Mouse (Mus musculus) stomach, embryonic 14.5 days (tissue): Measurements from ENCODE around the gene Ofcc1. TPM values are rescaled to one million over a fixed set of nuclear protein-coding genes. Genes with fewer than 3 reads are reported as not detected.

Experiments used
- ATAC-seq: fragments of 200-750 bp; cut with Nextera tagmentation; 2 replicates; pipeline ENCODE4 v1.8.0; 2017; ENCODE audit warnings: low read depth, moderate TSS enrichment; ENCODE audit not compliant: insufficient number of reproducible peaks, insufficient read depth, low FRiP score
- H3K27ac ChIP-seq: fragments of 300-500 bp; sonication (generic); 2 replicates; pipeline ENCODE4 v1.5.1; 2014; ENCODE audit warnings: mild to moderate bottlenecking, low read length, moderate library complexity, mixed read lengths
- H3K27me3 ChIP-seq: fragments of 300-500 bp; sonication (generic); 2 replicates; pipeline ENCODE4 v1.6.1; 2014; ENCODE audit warnings: low read length, control low read depth, mixed read lengths; ENCODE audit not compliant: control insufficient read depth, insufficient read depth
- H3K36me3 ChIP-seq: fragments of 300-500 bp; sonication (generic); 2 replicates; pipeline ENCODE4 v1.6.1; 2014; ENCODE audit warnings: mild to moderate bottlenecking, control low read depth, low read length, moderate library complexity, mixed read lengths; ENCODE audit not compliant: control insufficient read depth, insufficient read depth
- H3K4me1 ChIP-seq: fragments of 300-500 bp; sonication (generic); 2 replicates; pipeline ENCODE4 v1.6.1; 2014; ENCODE audit warnings: low read length, control low read depth, mixed read lengths; ENCODE audit not compliant: control insufficient read depth, insufficient read depth
- H3K4me2 ChIP-seq: fragments of 300-500 bp; sonication (generic); replicated peaks from 2 replicates; pipeline ENCODE4 v1.6.1; 2014; ENCODE audit warnings: low read depth, low read length, control low read depth
- H3K4me3 ChIP-seq: fragments of 300-500 bp; sonication (generic); 2 replicates; pipeline ENCODE4 v1.5.1; 2014; ENCODE audit warnings: low read depth, low read length, control low read depth
- H3K9ac ChIP-seq: fragments of 300-500 bp; sonication (generic); replicated peaks from 2 replicates; pipeline ENCODE4 v1.6.1; 2014; ENCODE audit warnings: low read depth, mild to moderate bottlenecking, control low read depth, low read length, moderate library complexity, mixed read lengths
- H3K9me3 ChIP-seq: fragments of 300-500 bp; sonication (generic); 2 replicates; pipeline ENCODE4 v1.6.1; 2016; ENCODE audit warnings: low read depth, low read length, control low read depth; ENCODE audit not compliant: control insufficient read depth
- WGBS: fragments of 180-500 bp; shearing (Covaris S2); extraction: QIAGEN DNeasy Blood & Tissue Kit; methylation state at CpG from one replicate; pipeline ENCODE4 v1.1.7; 2014; 5-methylcytosine and 5-hydroxymethylcytosine counted together
- polyA plus RNA-seq: library from polyadenylated mRNA; unstranded; fragments of >200 nt; fragmentation: Nextera tagmentation; extraction: Ambion mirVana; gene quantifications from 2 replicates; pipeline ENCODE4 v1.2.1, GENCODE M21; 2014

Ofcc1 gene
- polyA plus RNA-seq, result not detected in 2 replicates

DNA sequence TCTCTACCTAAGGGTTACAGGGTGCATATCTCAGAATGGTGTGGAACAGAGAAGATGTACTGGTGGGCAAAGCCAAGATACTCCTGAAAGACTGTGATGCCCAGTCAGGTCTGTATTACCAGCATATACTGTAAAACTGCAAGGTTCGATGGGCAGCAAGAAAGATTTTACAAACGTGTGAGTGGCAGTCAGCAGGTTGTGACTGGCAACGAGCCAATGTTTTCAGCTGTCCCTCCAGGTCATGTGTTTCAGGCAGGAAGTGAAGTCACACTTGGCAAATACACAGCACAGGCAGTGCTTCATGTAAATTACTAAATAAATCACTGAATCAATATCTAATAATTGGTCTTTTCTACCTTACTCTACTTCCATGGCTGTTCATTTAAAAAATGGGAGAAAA, at the start of gene Ofcc1:
Gene Ofcc1 (minus strand): TSS at position 163 of the 400 bp plus-strand sequence.
- H3K9me3 ChIP-seq, result no peaks in the 10 kb centered on the region
- no peak within 1 kb of the TSS for H3K27ac ChIP-seq
- no peak within 1 kb of the TSS for H3K4me2 ChIP-seq
- H3K36me3 ChIP-seq, result no peaks in the 10 kb centered on the region
- no peak for ATAC-seq
- no peak within 1 kb of the TSS for H3K4me3 ChIP-seq
- 51% methylated on average over 3 of the region's 3 CpGs for WGBS
- H3K4me1 ChIP-seq, result no peaks in the 10 kb centered on the region
- no peak within 1 kb of the TSS for H3K9ac ChIP-seq
- no peaks in the 10 kb centered on the region for H3K27me3 ChIP-seq

- Histone ChIP-seq H3K4me3 (no peak overlapping the region), H3K27ac (no peak overlapping the region), H3K4me2 (no peak overlapping the region), H3K36me3 (no peaks in the 10 kb centered on the region), H3K9ac (no peak overlapping the region), H3K27me3 (no peaks in the 10 kb centered on the region), H3K4me1 (no peaks in the 10 kb centered on the region), H3K9me3 (no peaks in the 10 kb centered on the region)
- ATAC-seq, result no peak
- WGBS, result 87% methylated on average over 8 of the region's 8 CpGs
These were observed 28.9 kb upstream of the Ofcc1 start for GRCm38 (mm10) chr13:40390120-40390519.

DNA sequence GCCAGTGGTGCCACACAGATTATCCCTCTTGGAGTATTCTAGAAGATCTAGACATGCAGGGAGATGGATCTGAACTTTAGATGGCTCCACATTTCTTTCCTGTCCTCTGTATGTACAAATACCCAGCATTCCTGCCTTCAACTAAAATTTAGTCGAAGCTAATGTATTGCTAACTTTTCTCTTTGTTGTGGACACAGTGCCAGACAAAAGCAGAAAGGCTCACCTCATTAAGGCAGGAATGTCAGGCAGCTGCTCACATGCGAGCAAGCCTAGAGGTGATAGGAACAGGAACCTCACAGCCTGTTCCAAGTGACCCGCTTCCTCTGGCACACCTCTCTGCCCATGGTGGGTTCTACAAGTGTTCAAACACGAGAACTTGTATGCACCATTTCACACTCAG, 26.2 kb upstream of the Ofcc1 start:
- H3K4me1 ChIP-seq, result no peaks in the 10 kb centered on the region
- H3K27ac ChIP-seq, result no peak overlapping the region
- H3K4me3 ChIP-seq, result no peak overlapping the region
- no peaks in the 10 kb centered on the region for H3K9me3 ChIP-seq
- no peaks in the 10 kb centered on the region for H3K36me3 ChIP-seq
- WGBS, result 59% methylated on average over 4 of the region's 4 CpGs
- ATAC-seq, result no peak
- no peak overlapping the region for H3K4me2 ChIP-seq
- H3K9ac ChIP-seq, result no peak overlapping the region
- no peaks in the 10 kb centered on the region for H3K27me3 ChIP-seq

GRCm38 (mm10) chr13:40384962-40385361, 23.7 kb upstream of the Ofcc1 start:
- Histone ChIP-seq H3K4me1 (no peaks in the 10 kb centered on the region), H3K9ac (no peak overlapping the region), H3K27me3 (no peaks in the 10 kb centered on the region), H3K27ac (no peak overlapping the region), H3K4me3 (no peak overlapping the region), H3K9me3 (peaks cover 2% of the 10 kb centered on the region; the same call in 1 of the 2 replicates), H3K36me3 (no peaks in the 10 kb centered on the region), H3K4me2 (no peak overlapping the region)
- no peak for ATAC-seq
- WGBS, result 77% methylated on average over 4 of the region's 4 CpGs

GRCm38 (mm10) chr13:40376773-40377172, 15.5 kb upstream of the Ofcc1 start:
- H3K27me3 ChIP-seq, result no peaks in the 10 kb centered on the region
- H3K36me3 ChIP-seq, result no peaks in the 10 kb centered on the region
- no peak overlapping the region for H3K27ac ChIP-seq
- no peak overlapping the region for H3K4me3 ChIP-seq
- no peak overlapping the region for H3K4me2 ChIP-seq
- 25% methylated on average over 5 of the region's 5 CpGs for WGBS
- peaks cover 3% of the 10 kb centered on the region; the same call in 1 of the 2 replicates for H3K9me3 ChIP-seq
- H3K9ac ChIP-seq, result no peak overlapping the region
- no peaks in the 10 kb centered on the region for H3K4me1 ChIP-seq
- no peak for ATAC-seq

GRCm38 (mm10) chr13:40366762-40367161, 5.5 kb upstream of the Ofcc1 start:
- WGBS, result 77% methylated on average over 11 of the region's 11 CpGs
- no peak overlapping the region for H3K27ac ChIP-seq
- no peak overlapping the region for H3K9ac ChIP-seq
- no peak for ATAC-seq
- no peaks in the 10 kb centered on the region for H3K4me1 ChIP-seq
- no peak overlapping the region for H3K4me2 ChIP-seq
- H3K9me3 ChIP-seq, result no peaks in the 10 kb centered on the region
- no peaks in the 10 kb centered on the region for H3K27me3 ChIP-seq
- H3K36me3 ChIP-seq, result no peaks in the 10 kb centered on the region
- no peak overlapping the region for H3K4me3 ChIP-seq

GRCm38 (mm10) chr13:40364855-40365254, 3.6 kb upstream of the Ofcc1 start:
- no peaks in the 10 kb centered on the region for H3K9me3 ChIP-seq
- H3K27ac ChIP-seq, result no peak overlapping the region
- H3K4me3 ChIP-seq, result no peak overlapping the region
- no peaks in the 10 kb centered on the region for H3K27me3 ChIP-seq
- no peaks in the 10 kb centered on the region for H3K4me1 ChIP-seq
- WGBS, result 38% methylated on average over 4 of the region's 4 CpGs
- no peak overlapping the region for H3K9ac ChIP-seq
- no peak for ATAC-seq
- no peaks in the 10 kb centered on the region for H3K36me3 ChIP-seq
- H3K4me2 ChIP-seq, result no peak overlapping the region

DNA sequence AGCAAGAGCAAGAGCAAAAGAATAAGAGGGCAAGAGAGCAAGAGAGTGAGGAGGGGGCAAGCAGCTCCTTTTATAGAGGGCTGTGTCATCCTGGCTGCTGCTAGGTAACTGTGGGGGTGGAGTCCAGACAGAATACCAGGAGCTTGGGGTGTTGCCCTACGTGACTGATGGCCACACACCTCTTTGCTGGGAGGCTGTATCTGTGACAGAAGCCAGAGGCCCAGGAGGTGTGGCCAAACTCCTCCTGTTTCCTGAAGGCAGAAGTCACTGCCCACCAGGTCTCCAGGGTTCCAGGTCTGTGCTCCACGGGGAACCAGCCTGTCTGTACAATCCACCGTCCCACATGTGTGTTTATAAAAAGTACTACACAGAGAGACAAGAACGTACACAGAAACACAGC, 558 bp downstream of the Ofcc1 start:
- no peaks in the 10 kb centered on the region for H3K4me1 ChIP-seq
- H3K36me3 ChIP-seq, result no peaks in the 10 kb centered on the region
- WGBS, result 39% methylated on average over 4 of the region's 4 CpGs
- H3K9ac ChIP-seq, result no peak overlapping the region
- ATAC-seq, result peak; percentile 49; the same call in 1 of the 2 replicates
- H3K27ac ChIP-seq, result no peak overlapping the region
- H3K27me3 ChIP-seq, result no peaks in the 10 kb centered on the region
- H3K4me3 ChIP-seq, result no peak overlapping the region
- no peaks in the 10 kb centered on the region for H3K9me3 ChIP-seq
- no peak overlapping the region for H3K4me2 ChIP-seq

DNA sequence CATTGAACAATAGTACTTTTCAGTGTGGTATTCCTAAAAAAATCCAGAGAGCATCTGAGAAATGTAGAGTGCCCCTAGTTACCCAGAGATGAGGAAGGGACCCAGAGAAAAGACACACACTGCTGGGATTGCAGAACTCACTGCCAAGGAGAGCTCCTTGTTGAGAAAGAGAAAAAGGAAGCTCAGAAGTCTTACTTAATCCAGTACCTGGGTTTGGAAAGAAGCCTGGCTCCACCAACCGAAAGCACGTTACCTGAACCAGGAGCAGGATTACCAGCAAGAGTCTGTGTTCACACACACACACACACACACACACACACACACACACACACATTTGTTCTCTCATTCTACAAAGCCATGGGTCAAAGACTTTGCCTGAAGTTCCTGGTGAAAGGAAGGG, 14.2 kb downstream of the Ofcc1 start:
- no peaks in the 10 kb centered on the region for H3K36me3 ChIP-seq
- WGBS, result 96% methylated on average over 2 of the region's 2 CpGs
- no peak for ATAC-seq

More for the DNA sequence above, 14.2 kb downstream of the Ofcc1 start:
- Histone ChIP-seq H3K27me3 (no peaks in the 10 kb centered on the region), H3K9ac (no peak overlapping the region), H3K27ac (no peak overlapping the region), H3K9me3 (no peaks in the 10 kb centered on the region), H3K4me3 (no peak overlapping the region), H3K4me1 (no peaks in the 10 kb centered on the region), H3K4me2 (no peak overlapping the region)
